Mouse (Mus musculus): ENCODE data around the gene Pde7b.

DNA sequence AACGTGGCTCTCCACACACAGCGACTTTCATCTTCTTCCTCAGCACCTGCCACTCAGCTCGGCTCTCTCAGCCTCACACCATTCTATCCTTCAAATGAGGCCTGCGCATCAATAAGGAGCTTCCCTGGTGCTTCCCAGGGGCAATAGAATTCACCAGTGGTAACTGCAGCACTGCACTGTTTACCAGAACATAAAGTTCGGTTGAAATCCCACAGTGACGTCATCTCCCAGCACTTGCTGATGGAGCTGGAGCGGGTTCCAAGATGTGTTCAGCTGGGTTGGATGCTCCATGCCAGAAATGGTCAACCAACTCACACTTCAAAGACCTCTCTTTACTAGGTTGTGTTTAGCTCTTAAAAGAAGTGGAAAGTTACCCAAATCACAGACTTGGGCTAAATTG is 65.6 kb downstream of the Pde7b start:
- TF ChIP-seq EP300 (IDR thresholded peaks at IDR 0.05; ENCODE audit: low read depth) (no peak), CTCF (IDR thresholded peaks at IDR 0.05; ENCODE audit: low read depth) (no peak)
